8 mouse cellular contexts compared by ENCODE assay signal in genomic region chr14:57057563-57058321, GRCm38 (mm10). TPM values are rescaled to one million over a fixed set of nuclear protein-coding genes. Genes with fewer than 3 reads are reported as not detected.
DNase-seq lines count a peak whose midpoint lies in the region; ATAC-seq and TF ChIP-seq lines count a peak whose summit lies in the region.

Gene Gja3 (minus strand): TSS chr14:57058100.

- TF ChIP-seq POLR2A in ES-Bruce4 (IDR thresholded peaks at IDR 0.05; ENCODE audit: insufficient read depth, low read length): no peak

- H3K4me1 ChIP-seq in ES-Bruce4 (ENCODE audit: control insufficient read depth, insufficient read depth, low read length): no peaks in the 10 kb centered on the region
- no peaks in the 10 kb centered on the region; the same call in 1 of the 2 replicates for H3K4me1 ChIP-seq in forebrain, embryonic 14.5 days (ENCODE audit: control insufficient read depth, insufficient read depth, low read length)
- H3K4me1 ChIP-seq in hindbrain, embryonic 13.5 days (replicated peaks): peaks cover 13% of the 10 kb centered on the region
- H3K4me1 ChIP-seq in liver, embryonic 12.5 days: peaks cover 11% of the 10 kb centered on the region

- H3K4me2 ChIP-seq in forebrain, embryonic 14.5 days (ENCODE audit: low read length): peak within 1 kb of the TSS; percentile 80
- H3K4me2 ChIP-seq in hindbrain, embryonic 13.5 days: peak within 1 kb of the TSS; percentile 93
- H3K4me2 ChIP-seq in liver, embryonic 12.5 days: peak within 1 kb of the TSS; percentile 77

- peak within 1 kb of the TSS; percentile 45 for H3K4me3 ChIP-seq in ES-Bruce4 (ENCODE audit: low read depth, low read length)
- H3K4me3 ChIP-seq in forebrain, embryonic 14.5 days (ENCODE audit: low read depth, low read length): peak within 1 kb of the TSS; percentile 45
- peak within 1 kb of the TSS; percentile 54 for H3K4me3 ChIP-seq in hindbrain, embryonic 13.5 days
- H3K4me3 ChIP-seq in liver, embryonic 12.5 days: peak within 1 kb of the TSS; percentile 54

- H3K9me3 ChIP-seq in ES-Bruce4 (replicated peaks; ENCODE audit: control insufficient read depth, insufficient read depth, low read length, poor library complexity, severe bottlenecking): no peaks in the 10 kb centered on the region
- no peaks in the 10 kb centered on the region for H3K9me3 ChIP-seq in forebrain, embryonic 14.5 days (replicated peaks; ENCODE audit: control insufficient read depth, low read length)
- H3K9me3 ChIP-seq in hindbrain, embryonic 13.5 days: no peaks in the 10 kb centered on the region
- no peaks in the 10 kb centered on the region for H3K9me3 ChIP-seq in liver, embryonic 12.5 days (replicated peaks)

- H3K36me3 ChIP-seq in ES-Bruce4 (ENCODE audit: control insufficient read depth, insufficient read depth, low read length, poor library complexity, severe bottlenecking): no peaks in the 10 kb centered on the region
- no peaks in the 10 kb centered on the region for H3K36me3 ChIP-seq in forebrain, embryonic 14.5 days (ENCODE audit: control insufficient read depth, insufficient read depth, low read length)
- no peaks in the 10 kb centered on the region for H3K36me3 ChIP-seq in hindbrain, embryonic 13.5 days
- no peaks in the 10 kb centered on the region for H3K36me3 ChIP-seq in liver, embryonic 12.5 days

- peak within 1 kb of the TSS; percentile 42; the same call in 1 of the 2 replicates for H3K9ac ChIP-seq in ES-Bruce4 (ENCODE audit: low read depth, poor library complexity, severe bottlenecking)
- H3K9ac ChIP-seq in forebrain, embryonic 14.5 days (ENCODE audit: low read length): peak within 1 kb of the TSS; percentile 41; the same call in 1 of the 2 replicates
- H3K9ac ChIP-seq in hindbrain, embryonic 13.5 days: peak within 1 kb of the TSS; percentile 66
- no peak within 1 kb of the TSS for H3K9ac ChIP-seq in liver, embryonic 12.5 days

- ATAC-seq in forebrain, embryonic 14.5 days: peak; percentile 61
- ATAC-seq in hindbrain, embryonic 13.5 days (ENCODE audit: low FRiP score): peak; percentile 59
- no peak for ATAC-seq in liver, embryonic 12.5 days
- no peak for ATAC-seq in inflammation-experienced regulatory T-cells, adult 6 months

- no peak for TF ChIP-seq EP300 in ES-Bruce4 (IDR thresholded peaks at IDR 0.05; ENCODE audit: insufficient read depth, low read depth, low read length)

- DNase-seq in adrenal gland, postnatal 14 days: peak; percentile 19
- DNase-seq in adrenal gland, postnatal 25 days: no peak
- peak; percentile 23 for DNase-seq in forebrain, embryonic 14.5 days (ENCODE audit: low spot score)
- peak; percentile 66 for DNase-seq in retina, postnatal 1 day

- WGBS in forebrain, embryonic 14.5 days: under 1% methylated on average over 79 of the region's 79 CpGs
- WGBS in hindbrain, embryonic 13.5 days: under 1% methylated on average over 73 of the region's 79 CpGs
- WGBS in liver, embryonic 12.5 days (ENCODE audit: insufficient replicate concordance): 2% methylated on average over 79 of the region's 79 CpGs

- H3K27me3 ChIP-seq in ES-Bruce4 (ENCODE audit: control insufficient read depth, insufficient read depth, low read length, poor library complexity, severe bottlenecking): peaks cover 16% of the 10 kb centered on the region
- H3K27me3 ChIP-seq in forebrain, embryonic 14.5 days (replicated peaks; ENCODE audit: control insufficient read depth, insufficient read depth, low read length): peaks cover 41% of the 10 kb centered on the region
- peaks cover 57% of the 10 kb centered on the region for H3K27me3 ChIP-seq in hindbrain, embryonic 13.5 days
- H3K27me3 ChIP-seq in liver, embryonic 12.5 days (replicated peaks): peaks cover 59% of the 10 kb centered on the region

- H3K27ac ChIP-seq in ES-Bruce4 (ENCODE audit: insufficient read depth, low read length): no peak within 1 kb of the TSS
- no peak within 1 kb of the TSS for H3K27ac ChIP-seq in forebrain, embryonic 14.5 days (ENCODE audit: low read depth, low read length)
- H3K27ac ChIP-seq in hindbrain, embryonic 13.5 days: no peak within 1 kb of the TSS
- H3K27ac ChIP-seq in liver, embryonic 12.5 days: no peak within 1 kb of the TSS

- no peak for TF ChIP-seq CTCF in ES-Bruce4 (IDR thresholded peaks at IDR 0.05; ENCODE audit: low read depth, low read length)

RNA-seq across cellular contexts. Expression of gene Gja3, which starts in this region (rescaled TPM):
- not detected in 2 replicates for total RNA-seq in adrenal gland, postnatal 14 days (2021)
- not detected in 2 replicates for total RNA-seq in adrenal gland, postnatal 25 days (2021)
- 0.21 and 0.24 TPM in 2 replicates for polyA plus RNA-seq in ES-Bruce4 (2011; ENCODE audit: insufficient read depth, insufficient read length, low read depth, missing spikeins)
- 0.42 and 0.63 TPM in 2 replicates for polyA plus RNA-seq in forebrain, embryonic 14.5 days (2014; fragmentation: Nextera tagmentation; extraction: Ambion mirVana)
- polyA plus RNA-seq in hindbrain, embryonic 13.5 days (2015; fragmentation: Nextera tagmentation; extraction: Ambion mirVana): 0.27 and 0.69 TPM in 2 replicates
- not detected in 2 replicates for polyA plus RNA-seq in liver, embryonic 12.5 days (2016; fragmentation: Nextera tagmentation; extraction: Ambion mirVana)
- not detected for polyA plus RNA-seq in inflammation-experienced regulatory T-cells, adult 6 months (2017; shearing (Covaris generic))

Comparison
In these comparisons a context has a peak if more than half of its experiments do, and no peak if none do; other contexts are left out.
1. Peak in DNase-seq in adrenal gland, postnatal 14 days; RNA of the gene not detected or under 1 TPM.
2. Peak in DNase-seq, ATAC-seq, H3K4me3 ChIP-seq, H3K9ac ChIP-seq and H3K4me2 ChIP-seq in forebrain, embryonic 14.5 days; RNA of the gene not detected or under 1 TPM.
3. Peak in ATAC-seq, H3K4me3 ChIP-seq, H3K9ac ChIP-seq and H3K4me2 ChIP-seq in hindbrain, embryonic 13.5 days; RNA of the gene not detected or under 1 TPM.